Mouse (Mus musculus): ENCODE results near the gene Clba1. TPM values are rescaled to one million over a fixed set of nuclear protein-coding genes. Genes with fewer than 3 reads are reported as not detected.

Gene Clba1
- polyA plus RNA-seq, 1 experiment = not detected

- no peaks in the 10 kb centered on the region for H3K27me3 ChIP-seq (ENCODE audit: control insufficient read depth)
- H3K36me3 ChIP-seq (ENCODE audit: control insufficient read depth) = no peaks in the 10 kb centered on the region
- H3K9me3 ChIP-seq (ENCODE audit: control insufficient read depth, low read length) = no peaks in the 10 kb centered on the region
- no peaks in the 10 kb centered on the region; the same call in 1 of the 2 replicates for H3K4me1 ChIP-seq (ENCODE audit: control insufficient read depth)
- H3K4me3 ChIP-seq (replicated peaks) = no peak overlapping the region
- TF ChIP-seq GATA1 (IDR thresholded peaks at IDR 0.05; ENCODE audit: low read length) (no peak), TAL1 (IDR thresholded peaks at IDR 0.05; ENCODE audit: low read length) (no peak)
These were observed 53.2 kb downstream of the Clba1 start for GRCm38 (mm10) chr12:112861911-112862321.

- H3K9me3 ChIP-seq (ENCODE audit: control insufficient read depth, low read length) = no peaks in the 10 kb centered on the region
- no peak overlapping the region for H3K4me3 ChIP-seq (replicated peaks)
- no peaks in the 10 kb centered on the region for H3K36me3 ChIP-seq (ENCODE audit: control insufficient read depth)
- H3K27me3 ChIP-seq (ENCODE audit: control insufficient read depth) = peaks cover 5% of the 10 kb centered on the region
- no peak for TF ChIP-seq TAL1 (IDR thresholded peaks at IDR 0.05; ENCODE audit: low read length)
- TF ChIP-seq GATA1 (IDR thresholded peaks at IDR 0.05; ENCODE audit: low read length) = no peak
- no peaks in the 10 kb centered on the region; the same call in 1 of the 2 replicates for H3K4me1 ChIP-seq (ENCODE audit: control insufficient read depth)
These were observed 56.1 kb downstream of the Clba1 start for GRCm38 (mm10) chr12:112864804-112865203.

Other genes with a start within 250 kb of the Clba1 start
- 0.43 TPM in 2 replicates for gene Inf2, start 220.2 kb upstream of the Clba1 start, polyA plus RNA-seq (2012)
- gene Adssl1, start 188.9 kb upstream of the Clba1 start, polyA plus RNA-seq (2012) = 0.28 and 0.74 TPM in 2 replicates
- 20.4 and 20.6 TPM in 2 replicates for gene Siva1, start 164.3 kb upstream of the Clba1 start, polyA plus RNA-seq (2012)
- 15.1 and 15.2 TPM in 2 replicates for gene Akt1, start 134.1 kb upstream of the Clba1 start, polyA plus RNA-seq (2012)
- gene Zbtb42, start 130.1 kb upstream of the Clba1 start, polyA plus RNA-seq (2012) = 0.02 TPM in 1 of 2 replicates, not detected in the other
- gene Cep170b, start 88.5 kb upstream of the Clba1 start, polyA plus RNA-seq (2012) = 0.02 and 0.04 TPM in 2 replicates
- gene Pld4, start 48.3 kb upstream of the Clba1 start, polyA plus RNA-seq (2012) = 0.24 and 0.50 TPM in 2 replicates
- 0.01 and 0.05 TPM in 2 replicates for gene Ahnak2, start 6.3 kb upstream of the Clba1 start, polyA plus RNA-seq (2012)
- gene Cdca4, start 20.5 kb downstream of the Clba1 start, polyA plus RNA-seq (2012) = 3.3 and 4.7 TPM in 2 replicates
- 0.01 TPM in 1 of 2 replicates, not detected in the other for gene Gpr132, start 59.3 kb downstream of the Clba1 start, polyA plus RNA-seq (2012)
- gene Jag2, start 120.8 kb downstream of the Clba1 start, polyA plus RNA-seq (2012) = 0.03 TPM in 1 of 2 replicates, not detected in the other
- gene Nudt14, start 133.2 kb downstream of the Clba1 start, polyA plus RNA-seq (2012) = 0.86 and 0.87 TPM in 2 replicates
- 1.5 and 2.6 TPM in 2 replicates for gene Btbd6, start 167.5 kb downstream of the Clba1 start, polyA plus RNA-seq (2012)
- 3.0 and 3.6 TPM in 2 replicates for gene Brf1, start 191.8 kb downstream of the Clba1 start, polyA plus RNA-seq (2012)
- 2.6 and 2.8 TPM in 2 replicates for gene Pacs2, start 205.6 kb downstream of the Clba1 start, polyA plus RNA-seq (2012)